Comparison of ENCODE assay signal across 13 mouse cellular contexts in the genomic region with DNA sequence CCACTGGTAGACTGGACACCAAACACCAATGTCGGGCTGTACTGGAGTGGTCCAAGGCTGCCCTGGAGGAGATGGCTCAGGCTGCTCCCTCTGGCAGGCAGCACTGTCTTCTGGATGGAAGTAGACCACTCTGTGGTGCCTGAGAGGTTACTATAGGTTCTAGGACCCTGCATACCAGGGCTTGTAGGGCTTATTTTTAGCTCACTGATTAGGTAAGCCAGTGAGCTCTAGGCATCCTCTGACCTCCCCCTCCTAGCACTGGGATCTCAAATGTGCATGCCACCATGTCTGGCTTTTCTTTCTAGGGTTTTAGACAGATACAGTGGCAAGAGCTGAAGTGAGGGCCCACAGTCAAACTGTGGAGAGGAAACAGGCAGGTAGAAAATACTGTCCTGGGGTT. TPM values are rescaled to one million over a fixed set of nuclear protein-coding genes. Genes with fewer than 3 reads are reported as not detected.
DNase-seq lines count a peak whose midpoint lies in the region; ATAC-seq and TF ChIP-seq lines count a peak whose summit lies in the region.
"Had no signal": no experiment of that assay in that cellular context is flagged by ENCODE, and none has a peak within 500 bp of the region (broad histone marks: within the 10 kb centered on the region; RNA-seq: fewer than 3 reads in every experiment).

No protein-coding gene starts in this region.

- H3K27ac ChIP-seq in heart, embryonic 12.5 days (ENCODE audit: poor library complexity, severe bottlenecking): peak overlapping the region; percentile 99
- no peak overlapping the region; the same call in 1 of the 2 replicates for H3K27ac ChIP-seq in kidney, embryonic 16.5 days (ENCODE audit: low read length)
- H3K27ac ChIP-seq in CH12.LX (ENCODE audit: insufficient read depth, low read depth): no peak overlapping the region
- H3K27ac ChIP-seq in embryonic facial prominence, embryonic 15.5 days (replicated peaks): 0 out of 2 replicates have a peak overlapping the region, but pooled peaks have one; percentile 8
- H3K27ac ChIP-seq: macrophage had no signal

- H3K9me3 ChIP-seq in heart, embryonic 12.5 days (replicated peaks): no peaks in the 10 kb centered on the region
- no peaks in the 10 kb centered on the region for H3K9me3 ChIP-seq in kidney, embryonic 16.5 days (ENCODE audit: low read length)
- H3K9me3 ChIP-seq in CH12.LX (replicated peaks; ENCODE audit: low read length): no peaks in the 10 kb centered on the region
- no peaks in the 10 kb centered on the region for H3K9me3 ChIP-seq in embryonic facial prominence, embryonic 15.5 days (replicated peaks)

- no peak for DNase-seq in heart, adult 9 months (ENCODE audit: low spot score in 2 of 2)
- DNase-seq in kidney, adult 9 months: no peak
- DNase-seq in CH12.LX (ENCODE audit: extremely low read depth): no peak
- DNase-seq in ovary, postnatal 10 days (ENCODE audit: low spot score): no peak
- DNase-seq in c-Kit-positive CD71-positive TER-119-positive erythroid progenitor cells, embryonic 14.5 days (ENCODE audit: low spot score): no peak
- DNase-seq: cerebellum, adult 9-11 months; kidney, postnatal 14 days; spleen, adult 18-20 months had no signal

- no peaks in the 10 kb centered on the region; the same call in 1 of the 2 replicates for H3K79me2 ChIP-seq in CH12.LX (replicated peaks; ENCODE audit: control insufficient read depth, extremely low read depth, insufficient read depth, poor library complexity, severe bottlenecking)

- no peak for TF ChIP-seq POLR2A in CH12.LX (IDR thresholded peaks at IDR 0.05; ENCODE audit: low read depth, low read length)

- H3K36me3 ChIP-seq in heart, embryonic 12.5 days: no peaks in the 10 kb centered on the region
- no peaks in the 10 kb centered on the region for H3K36me3 ChIP-seq in kidney, embryonic 16.5 days (ENCODE audit: insufficient read depth, low read length)
- H3K36me3 ChIP-seq in CH12.LX (replicated peaks in 1 of 2; ENCODE audit: control insufficient read depth in 1 of 2, insufficient read depth in 1 of 2, low read length in 1 of 2): peaks cover 0 to 56% of the 10 kb centered on the region in 2 experiments
- H3K36me3 ChIP-seq in embryonic facial prominence, embryonic 15.5 days: no peaks in the 10 kb centered on the region

- no peak for TF ChIP-seq EP300 in CH12.LX (IDR thresholded peaks at IDR 0.05; ENCODE audit: low read length)

- peaks cover 90% of the 10 kb centered on the region for H3K4me1 ChIP-seq in heart, embryonic 12.5 days (replicated peaks)
- H3K4me1 ChIP-seq in kidney, embryonic 16.5 days (ENCODE audit: insufficient read depth, low read length): peaks cover 74% of the 10 kb centered on the region
- peaks cover 44 to 76% of the 10 kb centered on the region in 2 experiments for H3K4me1 ChIP-seq in CH12.LX (ENCODE audit: control insufficient read depth in 1 of 2, insufficient read depth in 2 of 2)
- H3K4me1 ChIP-seq in embryonic facial prominence, embryonic 15.5 days: peaks cover 62% of the 10 kb centered on the region

- H3K9ac ChIP-seq in heart, embryonic 12.5 days: peak overlapping the region; percentile 61
- no peak overlapping the region for H3K9ac ChIP-seq in kidney, embryonic 16.5 days (replicated peaks; ENCODE audit: low read length)
- H3K9ac ChIP-seq in CH12.LX (ENCODE audit: insufficient read depth, low read depth): no peak overlapping the region
- H3K9ac ChIP-seq in embryonic facial prominence, embryonic 15.5 days: no peak overlapping the region

- peak overlapping the region; percentile 48 for H3K4me2 ChIP-seq in heart, embryonic 12.5 days
- H3K4me2 ChIP-seq in kidney, embryonic 16.5 days (replicated peaks; ENCODE audit: low read depth, low read length): no peak overlapping the region
- H3K4me2 ChIP-seq in CH12.LX (ENCODE audit: insufficient read depth, low read depth, poor library complexity, severe bottlenecking): peak overlapping the region; percentile 33; the same call in 1 of the 2 replicates
- H3K4me2 ChIP-seq in embryonic facial prominence, embryonic 15.5 days (replicated peaks): no peak overlapping the region

- no peaks in the 10 kb centered on the region for H3K27me3 ChIP-seq in heart, embryonic 12.5 days (replicated peaks)
- H3K27me3 ChIP-seq in kidney, embryonic 16.5 days (ENCODE audit: insufficient read depth, low read length): no peaks in the 10 kb centered on the region
- H3K27me3 ChIP-seq in CH12.LX (replicated peaks): no peaks in the 10 kb centered on the region
- H3K27me3 ChIP-seq in embryonic facial prominence, embryonic 15.5 days: no peaks in the 10 kb centered on the region

- in situ Hi-C loops in CH12.LX (cut with MboI; ENCODE audit: low pct_ligation_motif_present, low pct_unique_long_range_greater_than_20kb, low sequenced_read_pairs): no loop called here

- no peak for TF ChIP-seq RAD21 in CH12.LX (IDR thresholded peaks at IDR 0.05; ENCODE audit: low read depth, low read length)

- TF ChIP-seq CTCF in CH12.LX (conservative IDR thresholded peaks at IDR 0.05 in 1 of 2, IDR thresholded peaks at IDR 0.05 in 1 of 2; ENCODE audit: low read depth in 2 of 2, low read length in 2 of 2): no peak

- ATAC-seq in heart, embryonic 12.5 days (ENCODE audit: insufficient number of reproducible peaks, low FRiP score): peak; percentile 43
- ATAC-seq in kidney, embryonic 16.5 days (ENCODE audit: low FRiP score, low TSS enrichment): 0 out of 2 replicates have a peak, but pooled peaks have one; percentile 3
- no peak for ATAC-seq in embryonic facial prominence, embryonic 15.5 days (ENCODE audit: insufficient number of reproducible peaks, low FRiP score, low TSS enrichment, low read depth)

- dilution Hi-C loops in CH12.LX (cut with MboI; ENCODE audit: extremely low pct_ligation_motif_present, extremely low pct_unique_long_range_greater_than_20kb, low sequenced_read_pairs): no loop called here

- no peak overlapping the region for H3K4me3 ChIP-seq in heart, embryonic 12.5 days
- H3K4me3 ChIP-seq in kidney, embryonic 16.5 days (ENCODE audit: low read length): no peak overlapping the region
- no peak overlapping the region for H3K4me3 ChIP-seq in CH12.LX (replicated peaks in 1 of 3; ENCODE audit: low read depth in 2 of 3, low read length in 2 of 3, poor library complexity in 1 of 3)
- no peak overlapping the region for H3K4me3 ChIP-seq in embryonic facial prominence, embryonic 15.5 days (replicated peaks)
- H3K4me3 ChIP-seq: left cerebral cortex, adult 2 months had no signal

- 43% methylated on average over 1 of the region's 1 CpGs for WGBS in heart, embryonic 12.5 days
- WGBS in kidney, embryonic 16.5 days: 67% methylated on average over 1 of the region's 1 CpGs
- WGBS in embryonic facial prominence, embryonic 15.5 days: 30% methylated on average over 1 of the region's 1 CpGs

TF ChIP-seq in CH12.LX, 34 proteins besides CTCF, POLR2A, EP300 and RAD21:
- TF ChIP-seq JUND (conservative IDR thresholded peaks at IDR 0.05; ENCODE audit: low read depth, low read length): no peak
- no peak for TF ChIP-seq E2F4 (IDR thresholded peaks at IDR 0.05; ENCODE audit: insufficient replicate concordance, low read depth, low read length)
- TF ChIP-seq CHD1 (IDR thresholded peaks at IDR 0.05; ENCODE audit: low read depth, low read length): no peak
- no peak for TF ChIP-seq UBTF (IDR thresholded peaks at IDR 0.05; ENCODE audit: low read depth, low read length)
- TF ChIP-seq GABPA (IDR thresholded peaks at IDR 0.05; ENCODE audit: insufficient replicate concordance, low read depth, low read length): no peak
- no peak for TF ChIP-seq HCFC1 (IDR thresholded peaks at IDR 0.05; ENCODE audit: low read depth, low read length)
- TF ChIP-seq USF1 (IDR thresholded peaks at IDR 0.05; ENCODE audit: low read depth, low read length): no peak
- no peak for TF ChIP-seq CHD2 (IDR thresholded peaks at IDR 0.05; ENCODE audit: low read length)
- TF ChIP-seq NELFE (IDR thresholded peaks at IDR 0.05; ENCODE audit: low read depth, low read length): no peak
- TF ChIP-seq ELF1 (IDR thresholded peaks at IDR 0.05; ENCODE audit: low read depth, low read length): no peak
- TF ChIP-seq IRF4 (IDR thresholded peaks at IDR 0.05; ENCODE audit: low read depth, low read length): no peak
- no peak for TF ChIP-seq BHLHE40 (IDR thresholded peaks at IDR 0.05; ENCODE audit: low read depth, low read length)

RNA-seq across cellular contexts. Expression of gene Shb, which starts 24.8 kb away (rescaled TPM):
- 13.9 and 15.3 TPM in 2 replicates for polyA plus RNA-seq in heart, embryonic 12.5 days (2016; fragmentation: Nextera tagmentation; extraction: Ambion mirVana)
- 2.7 and 3.1 TPM in 2 replicates for polyA plus RNA-seq in kidney, embryonic 16.5 days (2015; fragmentation: Nextera tagmentation; extraction: Ambion mirVana)
- total RNA-seq in CH12.LX (2012; rRNA removed): 5.9 and 8.6 TPM in 2 replicates
- 7.6 and 7.7 TPM in 2 replicates for total RNA-seq in CH12.LX (2014; rRNA removed)
- polyA plus RNA-seq in CH12.LX (2012; ENCODE audit: insufficient read length, low read depth): 15.5 and 18.4 TPM in 2 replicates
- 9.1 and 9.9 TPM in 2 replicates for polyA plus RNA-seq in embryonic facial prominence, embryonic 15.5 days (2015; fragmentation: Nextera tagmentation; extraction: Ambion mirVana)

Comparison
In these comparisons a context has a peak if more than half of its experiments do, and no peak if none do; other contexts are left out.
1. H3K27ac ChIP-seq: peak in heart, embryonic 12.5 days (single experiment) and embryonic facial prominence, embryonic 15.5 days (single experiment); none in kidney, embryonic 16.5 days (single experiment) and CH12.LX (single experiment).
2. H3K4me2 ChIP-seq: peak in heart, embryonic 12.5 days (single experiment) and CH12.LX (single experiment); none in kidney, embryonic 16.5 days (single experiment) and embryonic facial prominence, embryonic 15.5 days (single experiment).